Mouse (Mus musculus) adrenal gland, postnatal 36 days (tissue): Measurements from ENCODE around the gene Pigo. TPM values are rescaled to one million over a fixed set of nuclear protein-coding genes. Genes with fewer than 3 reads are reported as not detected.
A peak's percentile ranks its signal among the peaks of the same experiment; 100 is the strongest.

Source experiments
- DNase-seq, 2 experiments: peaks; one replicate each; pipeline ENCODE4 v3.0.0; 2021; ENCODE audit warnings: mixed read lengths in 1 of 2
- total RNA-seq, 2 experiments: library from RNA; stranded (reverse); gene quantifications; 2 replicates each; pipeline ENCODE4 v1.2.3; 2021

Gene Pigo
- total RNA-seq, 2 experiments from 2014 or later: 16.0 to 19.6 TPM

DNA sequence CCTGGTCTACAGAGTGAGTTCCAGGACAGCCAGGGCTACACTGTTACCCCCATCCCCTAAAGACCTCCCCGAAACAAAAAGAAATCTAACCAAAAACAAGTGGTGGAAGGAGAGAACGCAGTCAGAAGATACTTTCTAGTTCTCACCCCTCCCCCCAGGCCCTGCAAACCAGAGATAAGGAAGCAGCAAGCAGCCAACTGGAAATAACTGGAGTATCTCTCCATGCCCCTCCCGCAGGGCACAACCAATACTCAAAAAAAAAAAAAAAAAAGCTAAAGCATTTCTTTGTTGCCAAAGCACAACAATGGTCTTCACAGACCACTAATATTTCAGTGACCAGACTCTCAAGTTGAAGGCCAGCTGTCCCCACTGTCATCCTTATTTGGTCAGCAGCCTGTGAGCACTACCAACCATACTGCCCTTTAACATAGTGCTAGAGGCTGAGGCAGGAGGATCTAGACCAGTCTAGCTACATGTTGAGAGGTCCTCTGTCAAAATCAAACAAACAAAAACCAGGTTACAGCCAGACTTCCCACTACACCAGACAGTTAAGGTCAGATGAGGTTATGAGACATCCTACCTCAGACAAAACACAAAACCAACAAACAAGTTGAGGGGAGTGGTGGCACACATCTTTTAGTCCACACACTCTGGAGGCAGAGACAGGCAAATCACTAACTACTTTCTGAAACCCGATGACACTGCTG lies 12.4 kb upstream of the Pigo start:
- DNase-seq: peak in 1 of 2 experiments; percentile 26

DNA sequence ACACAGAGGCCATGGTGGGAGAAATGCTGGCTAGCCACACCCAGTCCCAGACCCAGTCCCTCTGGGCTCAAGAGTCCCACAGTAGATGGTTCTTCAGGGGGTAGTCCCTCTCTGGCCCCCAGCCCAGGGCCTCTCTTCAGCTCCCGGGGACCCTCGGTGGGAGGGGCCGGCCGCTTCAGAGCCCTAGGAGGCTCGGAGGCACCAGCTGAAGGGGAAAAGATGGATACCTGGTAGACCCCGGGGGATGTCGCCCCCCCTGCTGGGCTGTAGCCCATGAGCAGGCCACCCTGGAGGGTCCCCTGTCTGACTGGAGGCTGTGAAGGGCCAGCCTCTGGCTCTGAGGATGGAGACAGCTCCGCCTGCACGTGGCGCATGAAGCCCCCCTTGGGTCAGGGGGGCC lies 10.7 kb upstream of the Pigo start:
- DNase-seq: no peak

DNA sequence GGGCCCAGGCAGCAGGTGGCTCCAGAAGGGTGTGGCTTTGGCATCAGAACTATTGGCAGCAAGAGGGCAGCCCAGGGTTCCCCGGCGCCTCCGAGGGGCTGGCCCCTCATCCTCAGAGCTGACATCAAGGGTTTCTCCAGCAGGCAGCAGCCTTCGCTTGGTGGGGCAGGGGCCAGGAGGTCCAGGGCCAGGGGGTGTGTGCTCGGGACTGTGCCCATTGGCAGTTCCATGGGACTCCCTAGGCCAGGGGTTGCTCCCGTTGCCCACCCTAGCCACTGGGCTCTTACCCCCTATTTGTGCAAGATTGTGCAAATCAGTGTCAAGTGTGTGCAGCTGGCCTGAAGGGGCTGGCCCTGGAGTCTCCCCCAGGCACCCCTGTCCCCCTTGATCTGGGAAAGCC lies 10.2 kb upstream of the Pigo start:
- no peak for DNase-seq

DNA sequence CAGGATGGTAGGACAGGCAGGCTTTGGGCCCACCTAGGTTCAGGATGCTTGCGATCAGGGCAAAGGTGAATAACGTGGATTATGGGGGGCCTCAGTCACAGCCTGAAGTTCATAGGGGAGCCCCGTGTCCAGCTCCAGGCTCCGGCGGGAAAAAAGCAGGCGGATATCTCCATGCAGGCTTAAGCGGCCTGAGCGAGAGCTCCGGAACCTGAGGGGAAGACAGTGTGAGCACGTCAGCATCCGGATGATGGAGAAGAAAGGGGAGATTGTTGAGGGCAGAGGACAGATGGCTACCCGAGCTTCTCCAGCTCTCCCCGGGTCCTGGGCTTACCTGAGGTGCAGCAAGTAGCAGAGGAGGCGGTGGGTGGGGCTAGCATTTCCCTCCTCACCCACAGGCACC lies 7.9 kb upstream of the Pigo start:
- no peak for DNase-seq

DNA sequence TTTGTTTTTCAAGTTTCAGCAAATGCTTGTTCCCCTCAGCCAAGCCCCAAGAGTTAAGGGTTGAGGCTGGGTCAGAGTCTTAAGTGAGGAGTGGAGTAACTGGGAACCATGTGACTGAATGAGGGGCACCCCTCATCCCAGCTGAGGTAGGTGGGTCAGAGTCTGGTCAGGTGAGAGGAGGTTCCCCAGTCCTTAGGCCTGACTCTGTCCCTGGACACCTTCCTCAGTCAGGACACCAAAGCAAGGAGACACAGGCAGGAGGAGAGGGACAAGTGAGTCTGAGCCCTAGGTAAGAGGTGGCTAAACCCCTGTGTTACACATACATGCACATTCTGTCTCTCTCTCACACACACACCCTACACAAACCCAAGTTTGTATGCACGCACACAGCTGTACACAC lies 6.9 kb upstream of the Pigo start:
- no peak for DNase-seq

DNA sequence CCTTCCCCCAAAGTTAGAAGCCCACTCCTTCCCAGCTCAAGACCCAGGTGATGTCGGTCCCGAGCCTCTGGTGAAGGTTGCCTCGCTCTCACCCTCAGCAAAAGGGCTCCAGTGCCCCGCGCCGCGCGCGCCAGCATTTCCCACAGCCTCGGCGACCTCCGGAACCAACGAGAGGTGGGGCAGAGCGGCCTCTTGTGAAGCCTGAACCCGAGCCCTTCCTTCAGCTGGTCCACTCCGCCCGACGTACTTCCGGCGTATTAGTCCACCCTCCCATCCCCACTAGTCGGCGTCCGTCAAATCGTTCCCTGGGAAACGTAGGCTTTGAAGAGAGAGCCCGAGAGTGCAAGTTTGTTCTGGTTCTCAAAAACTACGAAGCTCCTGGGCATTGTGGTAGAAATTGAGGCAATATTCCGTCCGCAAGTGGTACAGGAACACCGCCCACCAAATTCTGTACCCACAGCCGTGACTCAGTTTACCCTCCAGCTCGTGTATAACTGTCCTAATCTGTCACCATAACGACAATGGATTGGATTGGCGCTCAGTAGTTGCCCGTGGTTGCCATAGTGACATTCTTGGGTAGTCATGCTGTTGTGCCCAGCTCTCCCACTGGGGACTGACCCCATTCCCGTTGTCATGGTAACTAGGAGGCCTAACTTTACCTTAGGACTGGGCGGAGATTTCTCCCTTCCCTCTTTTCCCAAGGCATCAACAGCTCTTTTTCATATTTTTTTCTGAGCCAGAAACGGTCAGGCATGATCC lies 5.8 kb upstream of the Pigo start, which contains the start of gene Stoml2:
Gene Stoml2, minus strand, starts transcription at position 474 of the 759 bp plus-strand sequence.
- peak; percentile 93 to 96 for DNase-seq

DNA sequence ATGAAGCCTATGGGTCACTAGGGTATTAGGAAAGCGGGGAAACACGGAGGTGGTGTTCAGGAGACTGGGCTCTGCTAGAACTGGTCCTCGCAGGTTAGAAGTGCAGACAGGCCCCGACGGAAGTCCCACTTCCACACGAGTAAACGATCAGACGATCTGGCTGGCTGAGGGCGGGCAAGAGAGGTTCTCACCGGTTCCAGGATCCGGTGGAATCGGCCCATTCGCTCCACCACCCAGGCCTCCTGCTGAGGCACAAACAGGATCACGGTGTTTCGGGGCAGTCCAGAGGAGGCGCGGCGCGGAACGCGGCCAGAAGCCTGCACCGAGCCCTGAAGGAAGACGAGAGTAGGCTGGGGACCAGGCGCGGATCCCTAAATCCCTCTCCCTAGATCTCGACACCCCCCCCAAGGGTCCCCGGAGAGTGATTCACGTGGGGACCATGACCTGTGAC lies 5.2 kb upstream of the Pigo start:
- peak in 1 of 2 experiments; percentile 42 for DNase-seq

DNA sequence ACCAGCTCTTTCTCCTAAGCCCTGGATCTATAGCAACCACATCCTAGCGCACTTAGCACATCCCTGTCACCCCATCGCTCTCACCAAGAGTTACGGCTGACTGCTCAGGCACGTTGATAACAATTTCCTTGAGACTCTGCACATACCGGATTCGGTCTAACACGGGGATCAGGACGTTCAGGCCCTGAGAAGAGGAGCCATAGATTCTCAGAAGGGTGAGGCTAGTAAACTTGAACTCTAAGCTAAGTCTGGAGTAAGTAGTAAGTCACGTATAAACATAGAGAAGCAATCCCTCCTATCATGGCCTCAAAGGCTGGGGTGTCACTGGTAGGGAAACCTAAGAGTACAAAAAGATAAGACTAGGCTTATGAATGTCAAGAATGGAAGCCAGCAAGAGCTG lies 4.7 kb upstream of the Pigo start:
- no peak for DNase-seq

DNA sequence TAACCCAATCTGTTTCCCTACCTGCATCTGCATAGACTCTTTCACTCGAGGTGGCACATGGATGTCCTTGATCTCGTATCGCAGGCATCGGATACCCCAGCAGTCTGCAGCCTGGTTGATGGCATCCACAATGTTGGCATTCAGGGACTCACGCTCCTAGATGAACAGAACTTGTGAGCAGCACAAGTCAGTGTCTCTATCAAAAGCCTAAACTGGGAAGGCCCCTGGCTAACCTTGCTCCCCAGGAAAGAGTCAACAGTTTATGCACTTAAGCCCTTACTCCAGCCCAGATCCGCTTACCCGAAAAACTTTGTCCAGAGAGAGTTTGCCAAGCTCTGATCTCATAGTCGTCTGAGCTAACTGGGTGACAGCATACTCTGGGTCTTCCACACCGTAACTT lies 4.1 kb upstream of the Pigo start:
- no peak for DNase-seq

DNA sequence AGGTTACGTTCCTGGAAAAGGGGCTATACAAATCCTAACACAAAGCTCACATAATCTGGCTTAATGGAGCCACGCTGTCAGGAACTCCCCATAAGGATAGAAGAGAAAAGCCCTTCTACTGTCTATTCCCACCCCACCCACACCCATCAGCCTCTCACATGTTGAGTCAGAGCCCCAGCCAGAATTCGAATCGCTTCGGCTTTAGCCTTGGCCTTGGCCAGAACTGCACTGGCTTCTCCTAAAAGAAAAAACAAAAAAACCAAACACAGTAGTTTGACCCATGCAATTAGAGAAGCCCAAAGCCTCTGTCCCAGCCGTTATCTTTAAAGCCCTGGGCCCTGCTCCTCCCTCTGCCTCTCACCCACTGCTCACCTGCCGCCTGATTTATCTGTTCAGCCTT lies 3.5 kb upstream of the Pigo start:
- peak; percentile 55 to 74 for DNase-seq

DNA sequence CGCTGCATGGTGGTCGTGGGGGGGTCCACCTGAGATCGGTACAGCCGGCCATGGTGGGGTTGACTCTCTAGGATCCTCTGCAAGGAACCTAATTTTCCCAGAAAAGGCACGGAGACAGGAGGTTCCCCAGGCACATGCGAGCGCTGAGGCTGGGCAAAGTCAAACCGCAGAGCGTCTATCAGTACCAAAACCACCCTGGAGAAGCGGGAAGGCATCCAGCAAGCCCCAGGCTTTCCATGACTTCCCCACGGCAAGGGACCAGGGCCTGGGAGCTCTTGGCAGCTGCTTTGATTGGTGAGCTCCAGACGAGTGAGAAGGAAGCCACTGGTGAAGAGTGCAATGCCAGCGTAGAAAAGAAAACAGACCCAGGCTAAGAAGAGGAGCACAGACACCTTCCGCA lies 946 bp downstream of the Pigo start:
- DNase-seq: no peak

DNA sequence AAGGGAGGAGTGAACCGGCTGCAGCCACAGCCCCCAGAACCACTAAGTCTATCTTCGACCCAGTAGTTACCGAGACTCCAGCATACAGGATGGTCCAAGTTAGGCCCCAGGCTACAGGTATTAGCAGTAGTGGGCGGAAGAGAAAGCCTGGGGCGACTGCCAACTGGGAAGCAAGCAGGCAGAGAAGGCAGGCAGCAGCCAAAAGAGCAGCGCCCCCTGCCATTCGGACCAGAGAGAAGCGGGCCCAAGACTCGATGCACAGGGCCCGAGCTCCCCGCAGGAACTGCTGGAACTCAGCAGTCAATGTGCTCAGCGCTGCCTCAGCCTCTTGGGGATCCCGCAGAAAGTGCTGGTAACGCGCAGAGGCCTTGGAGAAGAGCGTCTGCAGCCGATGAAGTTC lies 4.3 kb downstream of the Pigo start:
- DNase-seq: no peak

DNA sequence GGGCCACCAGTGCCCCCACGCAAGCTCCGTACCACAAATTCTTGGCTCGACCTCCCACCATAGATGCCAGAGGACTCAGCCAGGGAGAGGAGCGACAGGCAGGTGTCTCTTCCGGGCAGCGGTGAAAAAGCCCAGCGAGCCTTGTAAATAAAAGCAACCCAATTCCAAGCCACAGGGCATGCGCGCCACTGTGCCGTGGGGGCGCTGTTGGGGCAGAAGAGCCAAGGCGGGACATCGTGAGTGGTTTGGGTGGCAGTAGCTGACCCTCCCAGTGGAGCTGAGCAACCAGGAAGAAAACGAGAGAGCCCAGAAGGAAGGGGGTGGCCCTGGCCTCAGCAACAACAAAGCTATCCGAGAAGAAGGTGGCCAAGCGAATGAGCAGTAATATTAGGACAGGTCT lies 4.7 kb downstream of the Pigo start:
- DNase-seq: no peak

DNA sequence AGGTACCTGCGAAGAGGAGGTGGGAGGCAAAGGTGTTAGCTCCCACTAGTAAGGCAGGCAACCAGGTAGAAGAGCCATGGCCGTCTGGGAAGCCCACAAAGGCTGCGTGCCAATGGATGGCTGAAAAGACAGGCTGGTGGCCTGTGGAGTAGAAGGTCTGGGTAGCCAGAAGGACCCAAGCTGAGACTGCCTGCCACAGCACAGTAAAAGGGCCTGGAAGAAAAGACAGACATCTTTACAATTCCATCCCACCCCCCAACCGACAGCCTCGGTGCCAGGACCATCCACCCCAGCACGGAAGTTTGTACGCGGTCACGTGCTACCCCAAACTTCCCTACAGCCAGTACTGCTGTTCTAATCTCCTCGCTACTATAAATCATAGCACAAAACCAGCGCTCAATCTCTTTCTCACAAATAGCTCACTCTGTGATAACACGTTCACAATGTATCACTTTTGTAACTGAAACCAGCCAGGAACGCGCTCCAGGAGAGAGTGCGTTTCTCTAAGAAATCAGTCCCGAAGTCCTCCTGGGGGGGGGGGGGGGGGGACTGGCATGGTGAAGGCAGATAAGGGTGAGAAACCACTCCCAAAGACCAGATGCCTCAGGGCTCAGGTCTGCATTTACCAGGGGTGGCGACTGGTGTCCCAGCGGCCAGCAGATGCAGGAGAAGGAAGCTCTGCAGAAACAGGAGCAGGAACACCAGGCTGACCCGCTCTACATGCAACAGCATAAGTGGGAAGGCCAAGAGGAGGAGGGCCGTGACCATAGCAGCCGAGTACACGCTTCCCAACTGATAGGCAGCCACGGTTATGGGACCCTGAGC lies 5.8 kb downstream of the Pigo start:
- DNase-seq: no peak

DNA sequence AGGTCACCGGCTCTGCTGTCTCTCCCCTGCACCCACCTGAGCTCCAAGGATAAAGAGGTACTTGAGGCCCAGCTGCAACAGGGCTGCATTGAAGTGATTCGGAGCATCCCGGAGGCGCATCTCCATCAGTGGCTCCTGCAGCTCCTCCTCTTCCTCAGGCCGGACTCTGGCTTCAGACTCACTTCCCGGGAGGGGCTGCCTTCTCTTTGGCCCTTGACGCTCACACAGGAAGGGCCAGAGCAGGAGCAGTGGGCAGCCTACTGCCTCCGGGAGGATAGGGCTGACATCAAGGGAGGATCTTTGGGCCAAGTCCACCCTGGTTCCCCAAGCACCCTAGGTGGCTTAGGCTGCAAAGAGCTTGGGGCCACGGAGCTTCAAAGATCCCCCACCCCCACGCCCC lies 6.4 kb downstream of the Pigo start:
- DNase-seq: no peak

DNA sequence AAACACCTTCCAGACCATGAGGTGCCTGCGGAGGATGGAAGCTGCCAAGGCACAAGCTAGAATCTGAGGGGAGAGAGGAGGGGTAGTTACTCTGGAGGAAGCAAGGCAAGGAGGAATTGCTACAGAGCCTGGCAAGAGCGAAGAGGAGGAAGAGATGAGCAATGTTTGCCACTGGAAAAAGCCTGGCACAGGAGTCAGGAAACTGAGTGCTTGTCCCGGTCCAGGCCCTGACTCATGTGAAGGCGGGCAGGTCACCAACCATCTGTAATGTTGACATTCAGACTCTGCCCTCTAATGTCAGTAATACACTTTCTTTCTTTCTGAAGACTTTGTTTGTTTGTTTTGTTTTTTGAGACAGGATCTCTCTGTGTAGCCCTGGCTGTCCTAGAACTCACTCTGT lies 7.5 kb downstream of the Pigo start:
- peak; percentile 48 to 70 for DNase-seq

DNA sequence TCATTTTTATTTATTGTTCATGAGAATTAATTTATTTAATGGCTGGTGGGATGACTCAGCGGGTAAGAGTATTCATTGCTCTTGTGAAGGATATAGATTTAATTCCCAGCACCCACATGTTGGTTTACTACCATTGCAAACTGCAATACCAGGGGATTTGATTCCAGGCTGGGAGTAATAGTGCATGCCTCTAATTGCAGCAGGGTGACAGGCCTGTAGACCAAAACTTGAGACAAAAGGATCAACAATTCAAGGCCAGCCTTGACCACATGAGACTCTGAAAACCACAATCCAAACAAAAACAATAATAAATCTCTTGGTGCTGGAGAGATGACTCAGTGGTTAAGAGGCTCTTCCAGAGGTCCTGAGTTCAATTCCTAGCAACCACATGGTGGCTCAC lies 13.5 kb downstream of the Pigo start:
- no peak for DNase-seq

DNA sequence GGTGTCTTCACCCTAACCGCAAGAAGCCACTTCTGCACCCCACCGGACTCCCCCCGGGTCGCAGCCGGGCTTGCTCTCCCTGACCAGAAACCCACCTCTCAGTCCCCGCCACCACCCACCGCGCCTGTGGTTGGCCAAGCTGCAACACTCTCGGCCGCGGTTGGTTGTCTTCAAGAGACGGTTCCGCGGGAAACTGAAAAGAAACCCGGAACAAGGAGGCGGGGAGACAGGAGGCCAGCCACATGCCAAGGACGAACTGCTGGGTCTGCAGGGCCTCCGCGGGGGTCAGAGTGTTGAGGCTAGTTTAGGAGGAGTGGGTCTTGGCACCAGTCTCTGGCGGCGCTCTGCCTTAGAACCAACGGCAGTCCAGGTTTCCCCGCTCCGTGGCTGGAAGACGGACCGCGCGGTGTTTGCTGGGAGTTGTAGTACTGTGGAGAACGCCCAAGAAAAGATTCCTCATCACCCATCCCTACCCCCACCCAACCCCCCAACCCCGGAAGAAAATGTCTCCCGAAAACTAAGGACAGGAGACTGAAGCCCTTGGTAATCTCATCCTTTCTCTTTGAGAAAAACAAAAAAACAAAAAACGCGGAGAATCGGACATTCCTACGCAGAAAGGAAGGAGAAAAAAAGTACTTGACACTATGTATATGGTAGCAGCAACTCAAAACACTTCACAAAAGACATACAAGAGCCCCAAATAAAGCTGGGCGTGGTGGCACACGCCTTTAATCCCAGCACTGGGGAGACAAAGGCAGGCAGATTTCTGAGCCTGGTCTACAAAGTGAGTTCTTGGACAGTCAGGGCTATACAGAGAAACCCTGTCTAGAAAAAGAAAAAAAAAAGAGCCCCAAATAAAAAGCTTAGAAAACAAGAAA lies 15.2 kb downstream of the Pigo start, which contains the start of gene Fancg:
Gene Fancg, minus strand, starts transcription at position 346 of the 878 bp plus-strand sequence.
- DNase-seq: peak; percentile 89 to 91

DNA sequence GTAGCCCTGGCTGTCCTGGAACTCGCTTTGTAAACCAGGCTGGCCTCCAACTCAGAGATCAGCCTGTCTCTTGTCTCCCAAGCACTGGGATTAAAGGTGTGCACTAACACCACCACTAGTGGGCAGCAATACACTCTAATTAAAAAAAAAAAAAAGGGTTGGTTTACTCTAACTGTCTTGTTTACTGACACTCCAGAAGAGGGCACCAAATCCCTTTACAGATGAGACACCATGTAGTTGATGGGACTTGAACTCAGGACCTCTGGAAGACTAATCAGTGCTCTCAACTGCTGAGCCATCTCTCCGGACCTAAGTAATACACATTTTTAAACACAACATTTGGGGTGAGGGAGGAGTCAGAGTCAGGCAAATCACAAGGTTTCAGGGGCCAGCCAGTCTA lies 19.9 kb downstream of the Pigo start:
- DNase-seq: peak; percentile 27 to 49

DNA sequence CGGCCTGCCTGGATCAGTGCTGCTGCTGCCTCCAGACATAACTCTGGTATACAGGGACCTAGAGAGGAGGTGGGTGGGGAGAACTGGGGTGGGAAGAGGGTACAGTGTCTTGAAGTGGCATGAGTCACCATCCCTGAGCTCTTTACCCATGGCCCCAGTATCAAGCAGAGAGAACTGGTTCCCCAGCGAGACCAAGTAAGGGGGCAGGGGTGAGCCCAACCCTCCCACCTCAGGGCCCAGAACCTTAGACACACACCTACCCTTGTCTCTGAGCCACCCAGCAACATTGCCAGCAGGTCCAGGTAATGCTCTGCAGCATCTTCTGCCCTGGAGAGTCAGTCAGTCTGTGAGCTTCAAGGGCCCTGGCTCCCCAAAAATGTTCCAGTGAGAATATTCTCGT lies 20.7 kb downstream of the Pigo start:
- no peak for DNase-seq

DNA sequence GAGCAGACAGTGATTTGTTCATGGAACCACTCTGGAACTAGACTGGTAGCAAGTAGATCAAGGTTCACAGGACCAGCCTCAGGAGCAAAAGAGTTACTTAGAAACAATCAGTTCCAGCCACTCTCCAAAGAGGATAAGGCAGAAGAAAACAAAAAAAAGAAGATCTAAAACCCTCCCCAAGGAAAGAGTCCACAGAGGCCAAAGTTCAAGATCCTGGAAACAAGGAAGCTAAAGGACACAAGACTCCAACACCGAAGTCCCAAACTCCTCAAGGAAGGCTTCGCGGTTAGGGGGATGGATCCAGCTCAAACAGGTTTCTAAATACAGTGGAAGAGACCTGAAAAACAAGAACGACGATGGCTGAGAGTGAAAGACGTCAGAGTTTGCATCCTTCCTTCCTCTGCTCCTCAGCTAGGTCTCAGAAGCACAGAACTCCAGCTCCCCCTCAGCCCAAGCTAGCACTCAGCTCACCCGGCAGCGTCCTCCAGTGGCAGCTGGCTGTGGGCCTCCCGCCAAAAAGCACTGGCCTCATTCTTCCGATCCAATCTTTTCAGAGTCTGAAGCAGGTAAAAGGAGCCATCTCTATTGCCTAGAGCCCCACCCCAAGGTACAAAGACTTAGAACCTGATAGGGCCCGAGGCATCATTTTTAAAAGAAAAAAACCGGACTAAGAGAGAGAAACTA lies 22.7 kb downstream of the Pigo start:
- DNase-seq: no peak
